Mouse (Mus musculus): ENCODE results near the gene Gm31371. TPM values are rescaled to one million over a fixed set of nuclear protein-coding genes. Genes with fewer than 3 reads are reported as not detected.
"Not testable (repeated sequence)": the region's sequence is repeated elsewhere in the genome, so short reads cannot be mapped to it uniquely, and the experiment has no call there.

Gm31371 gene
- polyA plus RNA-seq, 1 experiment from 2014 or later, result not detected

DNA sequence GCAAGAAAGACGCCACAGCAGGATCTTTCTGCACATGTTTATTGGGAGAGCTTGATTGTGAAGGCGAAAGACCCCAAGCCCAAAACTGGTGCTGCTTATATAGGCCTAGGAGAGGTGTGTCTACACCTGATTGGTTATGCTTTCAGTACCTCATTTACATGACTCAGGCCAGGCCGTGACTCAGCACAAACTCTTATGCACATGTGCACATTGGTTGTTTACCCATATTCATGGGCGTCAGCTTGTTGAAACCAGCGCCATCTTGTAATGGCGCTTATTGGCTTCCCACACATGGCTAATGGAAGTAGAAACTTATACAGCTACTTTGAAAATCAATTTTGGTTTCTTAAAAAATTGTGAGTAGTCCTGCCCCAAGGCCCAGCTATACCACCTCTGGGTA is 72.0 kb downstream of the Gm31371 start:
- H3K4me2 ChIP-seq (replicated peaks); H3K36me3 ChIP-seq (replicated peaks; ENCODE audit: control insufficient read depth, insufficient read depth); H3K4me3 ChIP-seq (replicated peaks; ENCODE audit: low read length); H3K9me3 ChIP-seq (ENCODE audit: control insufficient read depth, low read length); ATAC-seq (ENCODE audit: low FRiP score); H3K27me3 ChIP-seq (ENCODE audit: control insufficient read depth, insufficient read depth, low read length); DNase-seq (ENCODE audit: low spot score); H3K27ac ChIP-seq; H3K4me1 ChIP-seq (replicated peaks; ENCODE audit: control insufficient read depth, insufficient read depth, low read length); H3K9ac ChIP-seq: not testable (repeated sequence)
- 91% methylated on average over 6 of the region's 6 CpGs for WGBS

Other genes starting within 250 kb of the Gm31371 start
- not detected in 2 replicates for gene 4930467E23Rik, start 173.8 kb upstream of the Gm31371 start, polyA plus RNA-seq (2014; fragmentation: Nextera tagmentation; extraction: Ambion mirVana)

All from hindbrain, embryonic 14.5 days (tissue).